Mouse (Mus musculus) C2C12 (cell line): ENCODE results near the gene Gpr3. TPM values are rescaled to one million over a fixed set of nuclear protein-coding genes. Genes with fewer than 3 reads are reported as not detected.
A peak's percentile ranks its signal among the peaks of the same experiment; 100 is the strongest.

Source experiments
- H3K27me3 ChIP-seq: one replicate; pipeline ENCODE4 v1.6.1; 2011; ENCODE audit not compliant: control insufficient read depth, insufficient read depth, insufficient read length
- H3K36me3 ChIP-seq: one replicate; pipeline ENCODE4 v1.6.1; 2011; ENCODE audit not compliant: control insufficient read depth, insufficient read depth
- H3K4me3 ChIP-seq: one replicate; pipeline ENCODE4 v1.5.1; 2011; ENCODE audit warnings: mild to moderate bottlenecking, control low read depth; ENCODE audit not compliant: poor library complexity, insufficient read depth, severe bottlenecking
- H3K79me2 ChIP-seq: one replicate; pipeline ENCODE4 v1.6.1; 2011; ENCODE audit not compliant: control insufficient read depth, insufficient read depth
- H3K79me3 ChIP-seq: one replicate; pipeline ENCODE4 v1.6.1; 2011; ENCODE audit warnings: low read depth, control low read depth
- H3ac ChIP-seq: one replicate; pipeline ENCODE3; 2011; ENCODE audit warnings: low read depth; ENCODE audit not compliant: control insufficient read depth, insufficient read length
- CEBPB ChIP-seq: IDR thresholded peaks from one replicate; pipeline ENCODE4 v1.6.1; 2011; ENCODE audit warnings: low read depth, mild to moderate bottlenecking, control low read depth, moderate library complexity
- CTCF ChIP-seq: IDR thresholded peaks from one replicate; pipeline ENCODE4 v1.5.1; 2011; ENCODE audit not compliant: control insufficient read depth, insufficient read depth, insufficient read length
- FOSL1 ChIP-seq: IDR thresholded peaks from one replicate; pipeline ENCODE4 v1.8.0; 2011; ENCODE audit warnings: mild to moderate bottlenecking, low read length; ENCODE audit not compliant: poor library complexity, insufficient read depth, severe bottlenecking
- MAX ChIP-seq: IDR thresholded peaks from one replicate; pipeline ENCODE4 v1.6.1; 2011; ENCODE audit warnings: mild to moderate bottlenecking, control low read depth
- MYOD1 ChIP-seq: IDR thresholded peaks from one replicate; pipeline ENCODE4 v1.6.1; 2011; ENCODE audit warnings: low read depth; ENCODE audit not compliant: control insufficient read depth, insufficient read length
- MYOG ChIP-seq: IDR thresholded peaks from one replicate; pipeline ENCODE4 v1.6.1; 2011; ENCODE audit not compliant: control insufficient read depth, insufficient read length; ENCODE audit errors: extremely low read depth
- USF1 ChIP-seq: IDR thresholded peaks from one replicate; pipeline ENCODE4 v1.6.1; 2011; ENCODE audit warnings: low read depth, mild to moderate bottlenecking, control low read depth, moderate library complexity
- polyA plus RNA-seq: library from polyadenylated mRNA; unstranded; fragments of >200 nt; fragmentation: generic; extraction: Trizol; gene quantifications from one replicate; pipeline ENCODE4 v1.2.1, GENCODE M21; 2012; ENCODE audit warnings: missing spikeins

Gene Gpr3
- polyA plus RNA-seq, 1 experiment: 0.53 TPM

GRCm38 (mm10) chr4:133247072-133247471 lies 34.7 kb upstream of the Gpr3 start:
- no peak for TF ChIP-seq CTCF
- TF ChIP-seq MYOD1: no peak
- no peak for TF ChIP-seq USF1
- TF ChIP-seq CEBPB: no peak
- no peak for TF ChIP-seq MYOG
- TF ChIP-seq FOSL1: no peak
- TF ChIP-seq MAX: no peak
- Histone ChIP-seq H3K36me3 (no peaks in the 10 kb centered on the region), H3K4me3 (no peak overlapping the region), H3K79me3 (no peaks in the 10 kb centered on the region), H3K27me3 (no peaks in the 10 kb centered on the region), H3ac (no peak overlapping the region), H3K79me2 (no peaks in the 10 kb centered on the region)

GRCm38 (mm10) chr4:133244289-133244688 lies 32.0 kb upstream of the Gpr3 start:
- no peaks in the 10 kb centered on the region for H3K36me3 ChIP-seq
- TF ChIP-seq CEBPB: no peak
- TF ChIP-seq CTCF: no peak
- no peak for TF ChIP-seq MAX
- no peak for TF ChIP-seq MYOG
- TF ChIP-seq MYOD1: no peak
- no peak for TF ChIP-seq USF1
- TF ChIP-seq FOSL1: no peak
- H3K79me3 ChIP-seq: no peaks in the 10 kb centered on the region
- no peak overlapping the region for H3ac ChIP-seq
- no peak overlapping the region for H3K4me3 ChIP-seq
- no peaks in the 10 kb centered on the region for H3K79me2 ChIP-seq
- H3K27me3 ChIP-seq: no peaks in the 10 kb centered on the region

- Histone ChIP-seq H3K79me2 (no peaks in the 10 kb centered on the region), H3ac (no peak overlapping the region), H3K27me3 (no peaks in the 10 kb centered on the region), H3K4me3 (no peak overlapping the region), H3K79me3 (no peaks in the 10 kb centered on the region), H3K36me3 (no peaks in the 10 kb centered on the region)
- TF ChIP-seq MAX: no peak
Observed at GRCm38 (mm10) chr4:133243538-133243937, 31.2 kb upstream of the Gpr3 start.

GRCm38 (mm10) chr4:133242710-133243109 lies 30.4 kb upstream of the Gpr3 start:
- Histone ChIP-seq H3K79me3 (no peaks in the 10 kb centered on the region), H3K79me2 (no peaks in the 10 kb centered on the region), H3K4me3 (no peak overlapping the region), H3ac (no peak overlapping the region), H3K36me3 (no peaks in the 10 kb centered on the region), H3K27me3 (no peaks in the 10 kb centered on the region)
- TF ChIP-seq CEBPB: no peak
- TF ChIP-seq CTCF: no peak
- TF ChIP-seq FOSL1: no peak
- TF ChIP-seq MYOD1: no peak
- no peak for TF ChIP-seq MAX
- TF ChIP-seq USF1: no peak
- no peak for TF ChIP-seq MYOG

GRCm38 (mm10) chr4:133241910-133242309 lies 29.6 kb upstream of the Gpr3 start:
- Histone ChIP-seq H3K36me3 (no peaks in the 10 kb centered on the region), H3K79me2 (no peaks in the 10 kb centered on the region), H3ac (peak overlapping the region; percentile 10), H3K79me3 (no peaks in the 10 kb centered on the region), H3K27me3 (no peaks in the 10 kb centered on the region), H3K4me3 (peak overlapping the region; percentile 40)
- no peak for TF ChIP-seq USF1
- TF ChIP-seq MAX: peak; percentile 42
- no peak for TF ChIP-seq MYOD1

GRCm38 (mm10) chr4:133240934-133241908 lies 28.9 kb upstream of the Gpr3 start:
- H3ac ChIP-seq: peak overlapping the region; percentile 75
- no peaks in the 10 kb centered on the region for H3K79me3 ChIP-seq
- H3K79me2 ChIP-seq: no peaks in the 10 kb centered on the region
- no peaks in the 10 kb centered on the region for H3K36me3 ChIP-seq
- no peak for TF ChIP-seq MAX
- peak; percentile 29 for TF ChIP-seq CTCF
- H3K4me3 ChIP-seq: peak overlapping the region; percentile 40
- no peaks in the 10 kb centered on the region for H3K27me3 ChIP-seq
